Mouse (Mus musculus): ENCODE measurements around the gene Zfp119a. TPM values are rescaled to one million over a fixed set of nuclear protein-coding genes. Genes with fewer than 3 reads are reported as not detected.
A peak's percentile ranks its signal among the peaks of the same experiment; 100 is the strongest.
"Not testable (repeated sequence)": the region's sequence is repeated elsewhere in the genome, so short reads cannot be mapped to it uniquely, and the experiment has no call there.

The Zfp119a gene
- total RNA-seq (2014; rRNA removed) (4.7 and 5.2 TPM in 2 replicates), polyA plus RNA-seq (2012; rRNA removed) (0.24 and 0.35 TPM in 2 replicates)

DNA sequence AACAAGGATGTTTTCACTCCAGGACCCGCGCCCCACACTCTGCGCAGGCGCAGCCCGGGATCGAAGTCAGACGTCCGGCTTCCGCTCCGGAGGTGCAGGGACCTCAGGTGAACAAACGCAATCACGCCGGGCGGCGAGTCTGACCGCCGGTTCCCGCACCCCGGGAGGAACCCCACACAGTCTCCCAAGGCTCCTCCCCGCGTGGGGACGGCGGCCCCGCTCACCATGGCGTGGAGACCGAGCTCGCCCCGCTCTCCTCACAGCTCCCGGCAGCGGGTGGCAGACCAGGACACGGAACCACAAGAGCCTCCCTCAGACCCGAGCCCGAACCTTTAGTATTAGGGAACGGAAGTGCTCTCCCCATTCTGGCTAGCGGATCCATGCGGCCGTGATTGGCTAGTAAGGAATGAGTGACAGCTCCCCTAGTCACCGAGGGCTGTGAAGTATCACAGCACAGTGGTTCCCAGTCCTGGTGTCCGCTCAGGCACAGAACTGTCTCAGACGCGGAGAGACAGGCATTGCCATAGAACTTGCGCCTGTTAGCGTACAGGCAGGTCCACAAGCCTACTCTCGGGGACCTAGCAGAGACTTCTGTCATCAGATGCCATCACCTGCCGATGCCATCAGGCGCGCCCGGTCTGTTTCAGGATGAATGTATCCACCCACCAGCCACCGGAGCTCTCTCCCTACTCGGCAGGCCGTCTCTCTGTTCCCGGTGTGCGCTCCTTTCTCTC, at the start of gene Zfp119a:
Gene Zfp119a, minus strand, starts transcription at position 295 of the 734 bp plus-strand sequence.
- under 1% methylated on average over 46 of the region's 53 CpGs for WGBS
- peak; percentile 88 for DNase-seq (ENCODE audit: extremely low read depth, low read depth, low spot score)
- TF ChIP-seq POLR2A (IDR thresholded peaks at IDR 0.05; ENCODE audit: extremely low read depth, insufficient read depth, low read length) = peak; percentile 84

DNA sequence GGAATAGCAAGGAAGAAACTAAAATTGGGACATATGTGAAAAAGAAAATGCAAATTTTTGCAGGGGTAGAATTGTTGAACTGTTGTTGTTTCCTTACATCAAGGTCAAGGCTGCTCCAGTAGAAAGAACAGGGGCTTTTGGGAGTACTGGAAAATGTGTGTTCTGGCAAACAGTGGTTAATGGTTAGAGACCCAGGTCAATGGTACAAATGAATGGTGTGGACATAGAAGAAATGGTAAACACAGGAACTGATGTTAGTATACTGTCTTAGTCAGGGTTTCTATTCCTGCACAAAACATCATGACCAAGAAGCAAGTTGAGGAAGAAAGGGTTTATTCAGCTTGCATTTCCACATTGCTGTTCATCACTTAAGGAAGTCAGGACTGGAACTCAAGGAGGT, 27.9 kb upstream of the Zfp119a start:
- H3K4me1 ChIP-seq (ENCODE audit: control insufficient read depth, insufficient read depth, low read length) = no peaks in the 10 kb centered on the region
- H3K9ac ChIP-seq (ENCODE audit: low read depth, low read length) = no peak overlapping the region
- H3K36me3 ChIP-seq (ENCODE audit: control insufficient read depth, insufficient read depth, low read length) = no peaks in the 10 kb centered on the region
- H3K79me2 ChIP-seq (ENCODE audit: control insufficient read depth, insufficient read depth, low read length) = no peaks in the 10 kb centered on the region
- no peak overlapping the region for H3K27ac ChIP-seq (replicated peaks; ENCODE audit: insufficient read depth, low read depth, low read length)
- H3K4me3 ChIP-seq (ENCODE audit: insufficient read depth, low read depth, low read length) = no peak overlapping the region
- DNase-seq (ENCODE audit: extremely low read depth, low read depth, low spot score) = no peak
- H3K27me3 ChIP-seq (ENCODE audit: control insufficient read depth, insufficient read depth, low read length) = no peaks in the 10 kb centered on the region
- TF ChIP-seq CTCF (IDR thresholded peaks at IDR 0.05; ENCODE audit: low read depth, low read length) = no peak
- TF ChIP-seq POLR2A (IDR thresholded peaks at IDR 0.05; ENCODE audit: extremely low read depth, insufficient read depth, low read length) = no peak

More for the DNA sequence above, at the start of gene Zfp119a:
- H3K36me3 ChIP-seq (ENCODE audit: control insufficient read depth, insufficient read depth, low read length); H3K4me1 ChIP-seq (ENCODE audit: control insufficient read depth, insufficient read depth, low read length); H3K79me2 ChIP-seq (ENCODE audit: control insufficient read depth, insufficient read depth, low read length); H3K27me3 ChIP-seq (ENCODE audit: control insufficient read depth, insufficient read depth, low read length): not testable (repeated sequence)
- peak within 1 kb of the TSS; percentile 89 for H3K9ac ChIP-seq (ENCODE audit: low read depth, low read length)
- peak within 1 kb of the TSS; percentile 84 for H3K4me3 ChIP-seq (ENCODE audit: insufficient read depth, low read depth, low read length)
- H3K27ac ChIP-seq (replicated peaks; ENCODE audit: insufficient read depth, low read depth, low read length) = peak within 1 kb of the TSS; percentile 84

- Histone ChIP-seq H3K79me2 (ENCODE audit: control insufficient read depth, insufficient read depth, low read length) (no peaks in the 10 kb centered on the region), H3K4me1 (ENCODE audit: control insufficient read depth, insufficient read depth, low read length) (no peaks in the 10 kb centered on the region), H3K9ac (ENCODE audit: low read depth, low read length) (peak overlapping the region; percentile 10), H3K36me3 (ENCODE audit: control insufficient read depth, insufficient read depth, low read length) (no peaks in the 10 kb centered on the region), H3K27me3 (ENCODE audit: control insufficient read depth, insufficient read depth, low read length) (no peaks in the 10 kb centered on the region), H3K27ac (replicated peaks; ENCODE audit: insufficient read depth, low read depth, low read length) (peak overlapping the region; percentile 66), H3K4me3 (ENCODE audit: insufficient read depth, low read depth, low read length) (no peak overlapping the region; the same call in 1 of the 2 replicates)
- no peak for DNase-seq (ENCODE audit: extremely low read depth, low read depth, low spot score)
- WGBS = 26% methylated on average over 6 of the region's 6 CpGs
- no peak for TF ChIP-seq CTCF (IDR thresholded peaks at IDR 0.05; ENCODE audit: low read depth, low read length)
- no peak for TF ChIP-seq POLR2A (IDR thresholded peaks at IDR 0.05; ENCODE audit: extremely low read depth, insufficient read depth, low read length)
Measured at GRCm38 (mm10) chr17:55904131-55904530, 25.4 kb upstream of the Zfp119a start.

DNA sequence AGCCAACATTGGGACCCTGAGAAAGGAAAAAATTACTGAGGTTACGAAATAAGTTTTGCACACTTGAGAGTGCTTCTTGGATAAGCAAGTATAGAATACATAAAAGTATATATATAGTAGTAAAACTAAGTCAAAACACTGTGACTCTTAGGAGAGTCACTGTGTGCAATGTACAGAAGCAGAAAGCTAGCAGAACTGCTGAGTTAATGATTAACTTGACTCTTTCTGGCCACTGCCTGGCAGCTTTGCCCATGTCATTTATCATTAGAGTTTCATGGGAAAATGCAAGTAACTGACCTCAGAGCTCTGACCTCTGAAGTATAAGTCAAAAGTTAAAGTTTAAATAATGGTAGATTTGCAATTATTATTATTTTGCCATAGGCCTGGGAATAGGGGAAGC, 25.0 kb upstream of the Zfp119a start:
- Histone ChIP-seq H3K4me3 (ENCODE audit: insufficient read depth, low read depth, low read length) (no peak overlapping the region), H3K9ac (ENCODE audit: low read depth, low read length) (no peak overlapping the region), H3K27ac (replicated peaks; ENCODE audit: insufficient read depth, low read depth, low read length) (no peak overlapping the region), H3K79me2 (ENCODE audit: control insufficient read depth, insufficient read depth, low read length) (no peaks in the 10 kb centered on the region), H3K27me3 (ENCODE audit: control insufficient read depth, insufficient read depth, low read length) (no peaks in the 10 kb centered on the region), H3K36me3 (ENCODE audit: control insufficient read depth, insufficient read depth, low read length) (no peaks in the 10 kb centered on the region), H3K4me1 (ENCODE audit: control insufficient read depth, insufficient read depth, low read length) (no peaks in the 10 kb centered on the region)
- WGBS = 37% methylated on average over 1 of the region's 1 CpGs
- DNase-seq (ENCODE audit: extremely low read depth, low read depth, low spot score) = peak; percentile 90
- TF ChIP-seq POLR2A (IDR thresholded peaks at IDR 0.05; ENCODE audit: extremely low read depth, insufficient read depth, low read length) (no peak), CTCF (IDR thresholded peaks at IDR 0.05; ENCODE audit: low read depth, low read length) (no peak)

DNA sequence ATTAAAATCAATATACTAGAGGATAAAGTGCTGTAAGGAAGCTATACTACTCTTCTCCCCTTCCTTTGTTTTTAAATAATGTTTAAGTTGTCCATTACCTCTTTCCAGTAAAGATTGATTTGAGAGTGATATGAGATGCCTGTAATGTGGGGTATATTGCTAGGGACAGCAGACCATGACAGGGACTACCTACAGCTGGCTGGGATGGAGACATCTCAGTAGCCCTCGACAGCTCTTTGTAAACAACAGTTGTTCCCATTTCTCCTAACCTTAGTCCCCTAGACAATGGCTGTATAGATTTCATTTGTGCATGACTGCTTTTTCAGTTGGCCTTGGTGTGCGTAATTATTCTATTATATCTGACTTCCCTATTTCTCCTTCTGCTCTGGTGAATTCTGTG, 24.4 kb upstream of the Zfp119a start:
- H3K4me3 ChIP-seq (ENCODE audit: insufficient read depth, low read depth, low read length) = no peak overlapping the region
- H3K4me1 ChIP-seq (ENCODE audit: control insufficient read depth, insufficient read depth, low read length) = no peaks in the 10 kb centered on the region
- TF ChIP-seq POLR2A (IDR thresholded peaks at IDR 0.05; ENCODE audit: extremely low read depth, insufficient read depth, low read length) (no peak), CTCF (IDR thresholded peaks at IDR 0.05; ENCODE audit: low read depth, low read length) (no peak)
- no peak overlapping the region for H3K27ac ChIP-seq (replicated peaks; ENCODE audit: insufficient read depth, low read depth, low read length)
- WGBS = 37% methylated on average over 2 of the region's 2 CpGs
- no peaks in the 10 kb centered on the region for H3K27me3 ChIP-seq (ENCODE audit: control insufficient read depth, insufficient read depth, low read length)
- peaks cover 2% of the 10 kb centered on the region for H3K36me3 ChIP-seq (ENCODE audit: control insufficient read depth, insufficient read depth, low read length)
- H3K79me2 ChIP-seq (ENCODE audit: control insufficient read depth, insufficient read depth, low read length) = no peaks in the 10 kb centered on the region
- DNase-seq (ENCODE audit: extremely low read depth, low read depth, low spot score) = no peak
- no peak overlapping the region for H3K9ac ChIP-seq (ENCODE audit: low read depth, low read length)

DNA sequence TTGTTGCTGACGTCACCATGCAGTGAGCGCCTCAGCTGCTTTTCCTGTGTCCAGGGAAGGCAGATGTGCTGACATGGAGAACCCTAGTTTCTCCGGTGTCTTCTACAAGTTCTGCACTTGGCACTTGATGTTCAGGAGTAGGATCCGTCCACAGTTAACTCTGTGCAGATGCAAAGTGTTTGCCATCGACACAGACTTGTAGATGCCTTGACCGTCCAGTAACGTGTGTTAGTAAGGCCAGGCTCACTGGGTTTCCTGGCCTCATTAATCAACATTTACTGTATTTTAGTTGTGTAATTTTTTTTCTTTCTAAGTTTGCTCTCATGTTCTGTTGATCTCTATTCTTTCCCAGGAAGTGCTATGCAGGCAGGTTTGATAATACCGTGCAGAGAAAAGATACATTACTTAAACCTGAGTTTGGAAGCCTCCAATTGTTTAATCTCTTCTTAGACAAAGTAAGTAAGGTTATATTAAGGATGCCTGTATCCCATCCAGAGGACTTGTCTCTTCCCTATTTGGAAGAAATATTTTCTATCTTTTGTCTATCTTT, 13.8 kb upstream of the Zfp119a start:
- H3K27me3 ChIP-seq (ENCODE audit: control insufficient read depth, insufficient read depth, low read length); H3K4me1 ChIP-seq (ENCODE audit: control insufficient read depth, insufficient read depth, low read length); H3K79me2 ChIP-seq (ENCODE audit: control insufficient read depth, insufficient read depth, low read length): not testable (repeated sequence)
- 6% methylated on average over 6 of the region's 8 CpGs for WGBS
- H3K4me3 ChIP-seq (ENCODE audit: insufficient read depth, low read depth, low read length) = peak overlapping the region; percentile 31
- peaks cover 14% of the 10 kb centered on the region; the same call in 1 of the 2 replicates for H3K36me3 ChIP-seq (ENCODE audit: control insufficient read depth, insufficient read depth, low read length)
- 0 out of 2 replicates have a peak overlapping the region, but pooled peaks have one; percentile 21 for H3K9ac ChIP-seq (ENCODE audit: low read depth, low read length)
- H3K27ac ChIP-seq (replicated peaks; ENCODE audit: insufficient read depth, low read depth, low read length) = peak overlapping the region; percentile 28; the same call in 1 of the 2 replicates
- DNase-seq (ENCODE audit: extremely low read depth, low read depth, low spot score) = peak; percentile 39
